Mouse (Mus musculus) gastrocnemius, postnatal 36 days (tissue): ENCODE measurements around the gene Sat2. TPM values are rescaled to one million over a fixed set of nuclear protein-coding genes. Genes with fewer than 3 reads are reported as not detected.

Experiments used
- DNase-seq, 2 experiments: peaks; one replicate each; pipeline ENCODE4 v3.0.0; 2022
- intact Hi-C: fragments of 180-260 bp; cut with DNase I; formaldehyde crosslinking; loops from one replicate; pipeline ENCODE4 v1.15.1; 2025
- total RNA-seq, 2 experiments: library from RNA; stranded (reverse); gene quantifications; 2 replicates each; pipeline ENCODE4 v1.2.3; 2021

Sat2 gene
- total RNA-seq, 2 experiments from 2014 or later, result 3.0 to 3.2 TPM

GRCm38 (mm10) chr11:69628286-69628685 lies 6.5 kb downstream of the Sat2 start:
- peak; percentile 62 to 68 for DNase-seq
- intact Hi-C loops, result no loop called here

DNA sequence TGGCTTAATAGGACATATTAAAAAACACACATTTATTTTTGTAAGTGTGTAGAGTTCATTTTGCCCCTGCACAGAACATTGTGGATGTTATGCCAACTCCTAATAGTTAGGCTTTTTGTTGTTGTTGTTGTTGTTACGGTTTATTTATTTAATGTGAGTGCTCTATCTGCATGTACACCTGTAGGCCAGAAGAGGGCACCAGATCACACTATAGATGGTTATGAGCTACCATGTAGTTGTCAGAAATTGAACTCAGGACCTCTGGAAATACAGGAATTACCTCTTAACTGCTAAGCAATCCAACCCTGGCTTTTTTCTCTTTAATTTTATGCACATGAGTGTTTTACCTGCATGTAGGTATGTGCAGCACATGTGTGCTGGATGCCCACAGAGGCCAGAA lies 8.0 kb downstream of the Sat2 start:
- DNase-seq, result no peak
- intact Hi-C loops, result loop anchor here (2.0 kb wide), 1 partner anchor 27 kb away; no protein-coding TSS in a partner anchor

DNA sequence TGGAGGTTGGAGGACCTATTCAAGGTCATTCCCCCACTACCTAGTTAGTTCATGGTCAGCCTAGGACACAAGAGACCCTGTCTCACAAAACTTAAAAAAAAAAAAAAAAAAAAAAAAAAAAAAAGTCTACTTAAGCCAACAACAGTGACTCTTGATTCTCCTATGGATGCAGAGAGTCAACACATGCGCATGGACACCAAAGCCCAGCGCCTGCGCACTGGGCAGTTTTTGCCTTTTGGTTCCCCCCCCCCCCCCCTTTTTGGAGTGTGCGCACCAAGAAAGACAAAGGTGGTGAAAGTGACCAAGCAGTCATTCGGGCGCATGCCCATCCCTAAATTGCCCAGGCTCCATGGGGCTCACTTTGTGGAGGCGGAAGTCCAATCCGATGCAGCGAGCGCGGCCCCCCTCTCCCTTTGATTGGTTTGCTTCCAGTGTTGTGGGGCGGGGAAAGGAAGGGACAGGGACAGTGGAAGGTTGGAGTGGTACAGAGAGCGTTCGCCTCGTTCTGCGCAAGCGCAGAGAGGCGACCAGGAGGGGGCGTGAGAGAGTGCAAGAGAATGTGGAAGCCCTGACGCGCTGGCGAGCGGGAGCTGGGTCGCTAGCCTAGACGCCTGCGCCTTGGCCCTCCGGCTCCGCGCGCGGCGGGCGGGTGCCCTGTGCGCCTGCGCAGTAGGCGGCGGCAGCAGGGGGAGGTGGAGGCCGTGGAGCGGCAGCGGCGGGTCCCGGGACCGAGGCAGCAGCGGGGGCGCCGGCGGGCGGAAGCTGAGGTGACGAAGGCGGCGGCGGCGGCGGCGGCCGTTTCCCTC lies 10.7 kb downstream of the Sat2 start, which contains the start of gene Fxr2:
Gene Fxr2, plus strand, starts transcription at position 707 of the 806 bp plus-strand sequence.
- intact Hi-C loops, result no loop called here
- DNase-seq, result peak; percentile 100

DNA sequence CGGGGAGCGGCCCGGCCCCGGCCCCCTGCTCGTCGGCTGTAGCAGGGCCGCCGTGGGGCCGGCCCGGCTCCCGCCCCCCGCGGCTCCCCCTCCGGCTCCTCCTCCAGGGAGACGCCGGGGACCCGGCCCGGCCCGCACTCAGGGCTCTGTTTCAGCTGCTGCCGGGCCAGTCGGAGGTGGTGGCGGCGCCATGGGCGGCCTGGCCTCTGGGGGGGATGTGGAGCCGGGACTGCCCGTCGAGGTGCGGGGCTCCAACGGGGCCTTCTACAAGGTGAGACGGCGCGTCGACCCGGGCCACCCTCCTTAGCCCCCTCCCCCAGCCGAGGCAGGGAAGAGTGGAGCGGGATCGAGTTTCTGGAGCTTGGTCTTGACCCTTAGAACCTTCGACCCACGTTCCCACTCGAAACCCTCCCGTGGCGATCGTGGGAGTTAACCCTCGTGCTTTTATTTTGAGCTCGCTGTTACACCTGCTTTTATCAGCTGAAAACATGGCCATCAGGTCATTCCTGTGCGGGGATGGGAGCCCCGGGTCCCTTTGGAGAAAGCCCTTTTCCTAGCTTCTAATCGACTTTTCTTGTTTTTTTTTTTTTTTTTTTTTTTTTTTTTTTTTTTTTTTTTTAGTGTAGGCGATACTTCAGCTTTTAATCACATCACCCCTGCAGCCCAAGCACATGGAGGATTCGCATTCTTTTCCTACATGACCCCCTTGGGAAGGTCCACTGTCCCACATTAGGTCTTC lies 11.5 kb downstream of the Sat2 start:
- DNase-seq, result peak in 1 of 2 experiments; percentile 60
- intact Hi-C loops, result no loop called here

DNA sequence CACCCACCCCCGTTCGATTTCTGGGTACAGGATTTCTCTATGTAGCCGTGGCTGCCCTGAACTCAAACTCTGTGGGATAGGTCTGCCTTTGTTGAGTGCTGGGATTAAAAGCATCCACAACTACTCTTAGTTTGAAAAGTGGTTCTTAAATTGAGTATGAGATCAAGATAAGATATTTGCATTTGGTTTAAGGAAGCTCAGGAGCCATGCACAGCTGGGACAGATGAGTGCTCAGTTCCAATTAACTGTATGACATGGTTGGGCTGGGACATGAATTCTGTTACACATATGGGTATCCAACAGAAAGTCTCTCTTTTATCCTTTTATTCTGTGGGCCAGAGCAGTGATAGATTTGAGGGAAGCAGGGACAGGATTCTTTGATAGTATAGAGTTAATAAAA lies 13.6 kb downstream of the Sat2 start:
- intact Hi-C loops, result no loop called here
- DNase-seq, result no peak

- intact Hi-C loops, result no loop called here
Observed at GRCm38 (mm10) chr11:69645860-69646259, 24.0 kb downstream of the Sat2 start.

GRCm38 (mm10) chr11:69653399-69653798 lies 31.6 kb downstream of the Sat2 start:
- no peak for DNase-seq
- intact Hi-C loops, result loop anchor here (10.0 kb wide), 1 partner anchor 221 kb away; the partner anchor contains the start of gene Tmem95

More at GRCm38 (mm10) chr11:69645860-69646259, 24.0 kb downstream of the Sat2 start:
- DNase-seq, result no peak

DNA sequence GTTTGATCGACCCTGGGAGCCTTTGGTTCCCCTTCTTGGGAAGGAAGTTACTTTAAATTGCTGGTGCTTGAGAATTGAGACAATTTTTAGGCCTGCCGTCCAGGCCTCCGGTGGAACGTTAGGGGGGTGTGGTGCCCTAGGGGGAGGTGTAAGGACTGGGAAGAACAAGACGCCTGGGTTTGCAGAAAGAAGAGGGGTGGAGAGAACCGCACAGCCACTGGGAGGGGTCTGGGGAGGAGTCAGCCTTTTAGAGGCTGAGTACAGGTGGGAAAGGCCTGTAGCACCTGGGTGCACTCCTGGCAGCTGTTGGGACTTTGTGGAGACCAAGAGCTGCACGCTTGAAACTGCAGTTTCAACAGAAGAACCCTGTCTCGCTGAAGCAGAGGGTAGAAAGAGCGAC lies 32.9 kb downstream of the Sat2 start:
- intact Hi-C loops, result loop anchor here (10.0 kb wide), 1 partner anchor 220 kb away; the partner anchor contains the start of gene Tmem95
- no peak for DNase-seq

GRCm38 (mm10) chr11:69655264-69656064 lies 33.6 kb downstream of the Sat2 start, which contains the start of gene Sox15:
TSS of gene Sox15 (plus strand) at chr11:69655314.
- DNase-seq, result peak; percentile 39 to 54
- intact Hi-C loops, result loop anchor here (2.0 to 10.0 kb wide), 2 partner anchors 25 to 219 kb away; partner anchors contain the start of gene Tmem95

DNA sequence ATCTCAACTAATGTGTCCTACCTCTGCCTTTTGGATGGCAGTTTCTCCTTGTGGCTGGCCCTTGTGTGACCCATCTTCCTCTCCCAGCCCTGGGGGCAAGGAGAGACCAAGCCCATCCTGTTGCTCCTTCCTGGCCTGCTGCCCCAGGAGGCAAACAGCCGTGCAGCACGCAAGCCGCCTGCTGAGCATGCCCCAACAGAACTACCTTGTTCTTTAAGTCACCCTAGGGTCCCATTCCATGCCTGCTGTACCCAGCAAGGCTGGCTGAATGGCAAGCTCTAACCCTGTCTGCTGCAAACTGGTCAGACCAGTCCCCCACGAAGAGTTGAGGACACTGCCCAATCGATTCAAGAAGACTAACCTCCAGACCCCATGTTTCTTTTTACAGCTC lies 34.2 kb downstream of the Sat2 start:
- no peak for DNase-seq
- intact Hi-C loops, result loop anchor here (2.0 to 10.0 kb wide), 2 partner anchors 25 to 219 kb away; partner anchors contain the start of gene Tmem95

GRCm38 (mm10) chr11:69656617-69657461 lies 35.0 kb downstream of the Sat2 start:
- no peak for DNase-seq

DNA sequence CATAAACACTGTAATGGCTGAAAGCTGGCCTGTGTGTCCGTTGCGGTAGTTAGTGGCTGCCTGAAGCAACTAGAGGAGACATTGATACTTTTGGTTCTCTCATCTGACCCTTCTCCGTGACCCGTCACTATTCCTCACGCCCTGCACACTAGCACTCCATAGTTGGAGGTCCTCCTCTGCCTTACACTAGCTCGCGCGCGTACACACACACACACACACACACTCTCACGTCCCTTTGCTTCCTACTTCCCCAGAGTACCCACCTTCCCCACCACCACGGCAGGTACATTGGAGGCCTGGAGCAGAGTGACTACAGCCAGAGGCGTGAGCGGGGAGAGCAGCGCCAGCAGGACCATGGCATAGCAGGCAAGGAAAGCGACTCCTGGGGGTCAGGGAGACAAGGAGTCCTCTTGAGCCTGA lies 35.6 kb downstream of the Sat2 start:
- intact Hi-C loops, result loop anchor here (2.0 to 10.0 kb wide), 2 partner anchors 27 to 217 kb away; partner anchors contain the start of gene Tmem95
- no peak for DNase-seq

More at GRCm38 (mm10) chr11:69656617-69657461, 35.0 kb downstream of the Sat2 start:
- intact Hi-C loops, result loop anchor here (2.0 to 10.0 kb wide), 2 partner anchors 26 to 218 kb away; partner anchors contain the start of gene Tmem95

GRCm38 (mm10) chr11:69661221-69661881 lies 39.5 kb downstream of the Sat2 start:
- DNase-seq, result no peak
- intact Hi-C loops, result no loop called here

GRCm38 (mm10) chr11:69662213-69662966 lies 40.6 kb downstream of the Sat2 start, which contains the start of gene Mpdu1:
TSS of gene Mpdu1 (minus strand) at chr11:69662642.
- intact Hi-C loops, result no loop called here
- DNase-seq, result peak; percentile 90 to 91

DNA sequence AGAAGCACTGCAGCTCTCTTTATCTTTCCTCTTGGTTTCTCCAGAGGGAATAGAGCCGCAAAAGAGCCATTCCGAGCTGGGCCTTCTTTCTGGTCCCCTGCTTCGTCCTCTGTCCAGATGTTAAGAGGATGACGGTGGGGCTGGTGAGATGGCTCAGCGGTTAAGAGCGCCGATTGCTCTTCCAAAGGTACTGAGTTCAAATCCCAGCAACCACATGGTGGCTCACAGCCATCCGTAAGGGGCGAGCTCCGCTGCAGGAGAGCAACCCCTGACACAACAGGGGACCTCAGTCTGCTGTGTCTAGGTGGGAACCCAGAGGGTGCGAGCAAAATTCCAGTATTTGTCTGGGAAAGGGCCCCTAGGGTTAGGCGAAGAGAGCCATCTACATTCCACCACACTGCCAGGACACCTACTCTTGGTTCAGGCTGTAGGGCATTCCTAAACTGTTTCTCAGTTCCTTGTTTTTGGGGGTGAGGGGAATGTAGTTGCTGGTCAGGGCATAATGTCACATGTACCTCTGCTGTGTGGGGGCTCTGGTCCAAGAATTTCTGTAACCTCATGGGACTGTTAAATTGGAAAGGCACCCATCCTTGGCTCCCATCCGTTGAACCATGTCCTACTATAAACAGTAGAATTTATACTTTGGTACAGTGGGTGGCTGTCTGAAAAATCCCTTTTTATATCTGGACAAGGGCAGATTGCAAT lies 41.3 kb downstream of the Sat2 start:
- intact Hi-C loops, result no loop called here
- DNase-seq, result no peak

DNA sequence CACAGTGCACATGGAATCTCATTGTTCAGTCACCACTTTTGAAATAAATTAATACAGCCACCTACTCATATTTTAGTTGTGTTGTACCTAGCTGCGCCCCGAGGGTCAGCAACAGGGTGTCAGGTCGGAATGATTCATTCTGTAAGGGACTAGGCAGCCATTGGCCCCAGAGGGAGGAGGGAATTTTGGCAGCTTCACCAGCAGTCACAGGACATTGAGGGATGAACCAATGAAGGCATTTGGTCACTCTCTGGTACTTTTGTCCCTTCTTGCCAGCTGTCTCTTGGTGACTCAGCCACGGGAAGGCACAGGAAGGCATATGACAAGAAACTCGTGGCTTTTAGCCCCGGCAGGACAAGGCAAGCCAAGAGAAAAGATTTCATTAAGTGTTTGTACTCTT lies 42.0 kb downstream of the Sat2 start:
- intact Hi-C loops, result no loop called here
- no peak for DNase-seq

DNA sequence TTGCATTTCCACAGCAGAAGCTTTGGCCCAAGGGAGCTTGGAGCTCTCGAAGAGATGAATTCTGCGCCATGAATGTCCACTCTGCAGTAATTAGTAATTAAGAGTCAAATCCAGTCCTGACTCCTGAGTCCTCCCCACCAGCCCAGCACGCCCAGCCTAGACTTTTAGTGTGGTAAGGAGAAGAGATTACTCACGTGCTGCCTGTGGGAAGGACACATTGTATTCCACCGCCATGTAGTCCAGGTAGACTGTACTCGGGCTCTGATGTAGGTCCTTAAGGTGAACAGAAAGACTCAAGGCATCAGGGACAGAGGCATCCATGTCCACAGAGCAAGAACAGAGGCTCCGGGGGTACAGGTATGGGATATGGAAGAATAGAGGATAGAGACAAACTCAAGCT lies 43.0 kb downstream of the Sat2 start:
- intact Hi-C loops, result no loop called here
- DNase-seq, result no peak
